Mouse (Mus musculus) embryonic fibroblast, embryonic 13.5 days (primary cell): Measurements from ENCODE around the gene Cnot6l.

Source experiments
- CTCF ChIP-seq: IDR thresholded peaks from 2 replicates; pipeline ENCODE4 v1.5.1; 2011; ENCODE audit warnings: mild to moderate bottlenecking, control low read depth, low read length, moderate library complexity, borderline replicate concordance; ENCODE audit not compliant: insufficient read depth
- POLR2A ChIP-seq: IDR thresholded peaks from 2 replicates; pipeline ENCODE4 v1.6.1; 2011; ENCODE audit warnings: low read depth, mild to moderate bottlenecking, control low read depth, low read length, moderate library complexity

DNA sequence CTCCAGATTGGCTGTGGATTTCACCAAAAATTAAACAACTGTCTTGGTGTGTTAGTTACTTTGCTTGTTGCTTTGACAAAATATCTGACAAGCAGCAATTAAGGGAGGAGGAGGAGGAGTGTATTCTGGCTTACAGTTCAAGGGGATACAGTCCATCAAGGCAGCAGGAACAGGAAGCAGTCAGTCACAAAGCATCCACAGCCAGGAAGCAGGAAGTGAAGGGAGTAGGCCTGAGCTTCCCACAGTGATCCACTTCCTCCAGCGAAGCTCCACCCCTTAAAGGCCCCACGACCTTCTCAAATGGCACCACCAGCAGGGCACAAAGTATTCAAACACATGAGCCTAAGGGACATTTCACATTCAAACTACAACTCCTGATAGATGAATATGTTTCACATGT is 2.8 kb upstream of the Cnot6l start:
- TF ChIP-seq POLR2A = no peak
- TF ChIP-seq CTCF = no peak
